Mouse (Mus musculus): ENCODE results near the gene Hist1h2bk.

Hist1h2bk gene

DNA sequence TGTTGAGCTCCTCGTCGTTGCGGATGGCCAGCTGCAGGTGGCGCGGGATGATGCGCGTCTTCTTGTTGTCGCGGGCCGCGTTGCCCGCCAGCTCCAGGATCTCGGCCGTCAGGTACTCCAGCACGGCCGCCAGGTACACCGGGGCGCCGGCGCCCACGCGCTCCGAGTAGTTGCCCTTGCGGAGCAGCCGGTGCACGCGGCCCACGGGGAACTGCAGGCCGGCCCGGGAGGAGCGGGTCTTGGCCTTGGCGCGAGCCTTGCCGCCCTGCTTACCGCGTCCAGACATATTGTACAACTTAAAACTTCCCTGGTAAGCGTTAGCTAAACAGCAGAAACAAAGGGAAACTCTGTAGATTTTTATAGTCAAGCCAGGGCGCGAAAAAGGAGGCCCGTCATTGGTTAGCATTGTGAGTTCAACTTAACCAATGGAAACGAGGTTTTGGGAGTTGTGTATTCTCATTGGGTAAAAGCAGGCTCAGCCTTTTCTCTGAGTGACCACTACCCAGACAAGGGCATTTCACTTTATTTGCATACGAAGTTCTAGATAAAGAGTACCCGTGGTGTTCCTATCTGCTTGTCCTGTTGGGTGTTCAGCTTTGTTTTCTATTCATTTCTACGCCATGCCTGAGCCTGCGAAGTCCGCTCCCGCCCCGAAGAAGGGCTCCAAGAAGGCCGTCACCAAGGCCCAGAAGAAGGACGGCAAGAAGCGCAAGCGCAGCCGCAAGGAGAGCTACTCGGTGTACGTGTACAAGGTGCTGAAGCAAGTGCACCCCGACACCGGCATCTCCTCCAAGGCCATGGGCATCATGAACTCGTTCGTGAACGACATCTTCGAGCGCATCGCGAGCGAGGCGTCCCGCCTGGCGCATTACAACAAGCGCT is at the start of gene Hist1h2bk, which contains the start of gene Hist1h2ah:
TSS of gene Hist1h2bk (plus strand) at position 604 of the 882 bp plus-strand sequence.
TSS of gene Hist1h2ah (minus strand) at position 302 of the 882 bp plus-strand sequence.
- DNase-seq (ENCODE audit: low spot score), result peak; percentile 96

DNA sequence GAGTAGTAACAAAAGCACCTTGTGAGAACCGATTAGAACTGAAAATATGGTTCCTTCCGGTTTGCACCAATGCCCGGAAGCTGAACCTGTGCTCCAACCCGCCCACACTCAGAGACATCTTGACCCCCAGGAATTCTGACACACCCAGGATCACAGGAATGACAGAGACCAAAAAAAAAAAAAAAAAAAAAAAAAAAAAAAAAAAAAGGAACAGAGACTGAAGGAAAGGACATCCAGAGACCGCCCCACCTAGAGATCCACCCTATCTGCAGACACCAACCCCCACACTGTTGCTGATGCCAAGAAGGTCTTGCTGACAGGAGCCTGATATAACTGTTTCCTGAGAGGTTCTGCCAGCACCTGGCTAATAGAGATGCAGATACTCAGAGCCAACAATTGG is 43.1 kb upstream of the Hist1h2bk start:
- no peak for DNase-seq (ENCODE audit: low spot score)

DNA sequence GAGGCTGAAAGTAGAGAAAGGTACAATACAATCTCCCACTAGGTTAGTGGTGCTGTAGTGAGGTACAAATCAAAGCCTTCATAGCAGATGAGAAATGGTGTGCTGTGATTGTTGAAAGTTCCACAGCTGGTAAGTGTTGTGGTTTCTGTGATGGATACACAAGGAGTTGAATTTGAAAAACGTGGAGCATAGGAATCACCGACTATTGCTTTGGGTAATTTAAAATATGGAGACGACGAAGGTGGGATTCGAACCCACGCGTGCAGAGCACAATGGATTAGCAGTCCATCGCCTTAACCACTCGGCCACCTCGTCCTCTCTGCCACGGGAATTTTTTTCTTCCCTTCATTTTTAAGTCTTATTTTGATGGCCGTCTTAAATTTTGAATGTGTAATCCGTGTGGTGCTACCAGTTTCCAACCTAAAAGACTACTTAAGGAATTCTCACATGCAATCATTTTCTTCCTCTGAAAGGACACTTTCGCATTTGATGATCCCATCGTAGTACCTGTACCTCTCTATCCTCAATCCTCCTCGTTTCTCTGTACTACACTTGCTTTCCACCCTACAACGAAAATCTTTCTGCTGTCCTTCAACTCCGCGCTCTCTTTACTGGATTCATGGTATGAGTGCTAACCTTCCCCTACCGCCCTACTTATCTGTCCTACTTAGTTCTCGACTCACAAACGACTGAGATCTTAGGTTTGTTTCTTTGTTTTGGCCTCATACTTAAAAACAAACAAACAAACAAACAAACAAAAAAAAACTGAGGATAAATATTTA is 41.5 kb upstream of the Hist1h2bk start:
- DNase-seq (ENCODE audit: low spot score), result peak; percentile 88

DNA sequence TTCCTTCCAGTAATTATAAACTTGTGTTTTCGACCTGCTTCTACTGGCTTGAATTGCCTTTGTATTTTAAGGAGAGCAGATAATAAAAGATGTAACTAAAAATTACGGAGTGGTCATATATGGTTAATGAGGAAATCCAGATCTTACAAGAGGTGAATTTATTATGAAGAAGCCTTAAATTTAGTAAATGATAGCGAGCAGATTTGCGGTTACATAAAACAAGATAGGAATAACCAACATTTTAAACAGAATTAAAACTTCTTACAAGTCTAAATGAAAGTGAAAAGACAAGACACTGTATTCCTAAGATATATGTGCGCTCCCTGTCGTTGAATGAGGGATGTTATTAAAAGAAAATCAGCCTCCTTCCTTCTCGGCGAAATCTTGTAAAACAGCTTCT is 40.8 kb upstream of the Hist1h2bk start:
- no peak for DNase-seq (ENCODE audit: low spot score)

DNA sequence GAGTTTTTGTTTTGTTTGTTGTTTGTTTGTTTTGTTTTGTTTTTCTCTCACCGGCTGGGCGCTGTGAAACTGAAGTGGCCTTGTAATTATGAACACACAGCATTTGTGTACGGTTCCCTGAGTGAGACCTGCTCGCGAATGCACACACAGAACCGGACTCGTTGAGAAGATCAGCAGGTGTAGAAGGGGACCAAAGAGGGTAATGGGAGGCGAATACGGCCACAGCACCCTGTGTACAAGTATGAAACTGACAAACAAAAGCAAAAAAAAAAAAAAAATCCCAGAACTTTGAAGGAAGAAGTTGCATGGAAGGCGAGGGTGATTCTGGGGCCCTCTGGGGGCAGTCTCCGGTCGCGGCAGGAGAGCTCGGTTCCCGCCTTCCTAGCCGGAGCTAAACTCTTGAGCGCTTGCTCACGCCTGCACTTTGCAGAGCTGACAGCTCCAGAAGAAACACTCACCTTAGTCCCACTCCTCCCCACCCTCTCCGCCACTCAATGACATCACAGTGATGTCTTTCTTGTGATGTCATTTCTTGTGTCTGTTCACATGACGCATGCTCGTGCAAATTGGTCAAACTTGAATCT is 40.2 kb upstream of the Hist1h2bk start:
- peak; percentile 77 for DNase-seq (ENCODE audit: low spot score)

DNA sequence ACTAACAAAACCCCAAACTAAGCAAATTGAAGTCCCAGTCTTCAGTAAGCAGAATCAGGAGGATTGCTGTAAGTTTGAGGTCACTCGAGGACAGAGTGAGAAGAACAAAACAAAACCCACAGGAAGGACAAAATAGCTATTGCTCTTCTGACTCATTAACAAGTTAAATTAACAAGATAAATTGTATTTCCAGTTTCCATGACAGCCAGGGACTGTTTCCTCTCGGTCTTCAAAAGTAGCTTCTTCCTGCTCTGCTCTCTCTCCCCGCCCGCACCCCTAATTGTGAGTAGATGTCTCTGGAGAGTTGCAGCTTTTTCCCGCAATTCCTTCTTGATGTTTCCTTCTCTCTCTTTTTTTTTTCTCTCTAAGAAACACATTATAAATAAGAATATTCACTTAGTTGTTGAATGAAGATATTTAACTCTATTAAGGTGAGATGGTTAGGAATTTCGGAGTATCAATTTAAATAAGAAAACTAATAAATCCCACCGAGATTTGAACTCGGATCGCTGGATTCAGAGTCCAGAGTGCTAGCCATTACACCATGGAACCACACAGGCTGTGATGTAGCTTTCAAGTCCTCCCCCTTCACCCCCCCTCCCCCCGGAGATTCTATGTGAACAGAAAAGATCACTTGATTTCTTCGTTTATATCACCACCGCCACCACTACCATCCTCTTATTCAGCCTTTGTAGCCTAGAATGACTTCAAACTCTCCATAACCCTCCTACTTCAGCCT is 39.4 kb upstream of the Hist1h2bk start:
- DNase-seq (ENCODE audit: low spot score), result peak; percentile 79

DNA sequence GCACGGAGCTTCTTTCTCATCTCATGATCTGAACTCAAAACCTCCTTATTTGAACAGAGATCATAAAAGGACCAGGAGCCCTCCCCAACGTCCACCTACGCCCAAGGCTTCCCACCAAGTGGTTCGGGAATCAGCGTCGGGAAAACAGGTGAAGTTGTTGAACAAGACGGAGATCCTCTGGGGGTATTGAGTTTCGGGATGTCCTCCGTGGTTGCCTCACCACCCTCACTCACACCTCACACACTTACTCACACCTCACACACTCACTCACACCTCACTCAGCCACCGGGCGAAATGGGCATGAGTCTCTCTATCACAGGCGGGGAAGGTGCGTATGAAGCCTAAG is 38.9 kb upstream of the Hist1h2bk start:
- DNase-seq (ENCODE audit: low spot score), result no peak

DNA sequence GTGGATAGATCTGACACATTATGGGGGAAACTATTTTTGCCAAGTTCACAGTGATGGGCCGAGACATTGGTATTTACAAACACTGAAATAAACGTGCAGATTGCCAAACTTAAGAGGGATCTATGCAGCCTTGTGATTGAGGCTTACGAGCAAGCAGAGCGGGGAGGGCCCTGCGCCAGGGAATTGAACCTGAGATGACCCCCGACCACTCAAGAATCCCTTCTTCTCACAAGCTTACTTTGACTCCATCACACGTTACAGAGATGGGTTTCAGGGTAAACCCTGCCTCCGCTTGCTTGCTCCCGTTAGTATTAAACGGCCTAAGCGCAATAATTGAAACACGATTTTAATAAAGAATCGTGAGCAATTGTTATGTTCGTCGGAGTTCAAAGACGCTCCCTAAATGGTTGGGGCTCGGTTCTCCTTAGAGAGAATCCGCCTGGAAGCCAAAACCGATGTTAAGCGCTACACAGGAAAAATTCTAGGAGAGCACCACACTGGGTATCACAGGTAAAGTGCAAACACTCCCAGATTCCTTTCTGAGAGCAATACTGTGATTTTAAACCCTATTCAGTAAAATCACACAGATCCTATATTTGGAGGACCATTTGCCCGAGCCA is 38.4 kb upstream of the Hist1h2bk start:
- DNase-seq (ENCODE audit: low spot score), result no peak

DNA sequence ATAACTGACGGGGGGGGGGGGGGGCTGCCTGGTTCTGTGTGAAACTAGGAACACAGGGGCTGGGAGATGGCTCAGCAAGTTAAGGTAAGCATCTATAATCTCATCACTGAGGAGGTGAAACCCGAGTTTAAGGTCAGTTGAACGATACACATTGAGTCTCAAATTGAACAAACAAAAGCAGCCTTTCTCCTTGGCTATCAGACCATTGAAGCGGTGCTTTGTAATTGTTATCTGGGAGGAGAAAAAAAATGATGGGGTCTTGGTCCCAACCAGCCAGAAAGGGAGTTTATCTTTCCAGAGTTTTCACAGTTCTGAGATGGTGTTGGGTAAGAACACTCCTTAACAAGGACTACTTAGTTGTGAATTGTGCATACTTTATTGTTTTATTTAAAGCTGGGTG is 37.8 kb upstream of the Hist1h2bk start:
- no peak for DNase-seq (ENCODE audit: low spot score)

DNA sequence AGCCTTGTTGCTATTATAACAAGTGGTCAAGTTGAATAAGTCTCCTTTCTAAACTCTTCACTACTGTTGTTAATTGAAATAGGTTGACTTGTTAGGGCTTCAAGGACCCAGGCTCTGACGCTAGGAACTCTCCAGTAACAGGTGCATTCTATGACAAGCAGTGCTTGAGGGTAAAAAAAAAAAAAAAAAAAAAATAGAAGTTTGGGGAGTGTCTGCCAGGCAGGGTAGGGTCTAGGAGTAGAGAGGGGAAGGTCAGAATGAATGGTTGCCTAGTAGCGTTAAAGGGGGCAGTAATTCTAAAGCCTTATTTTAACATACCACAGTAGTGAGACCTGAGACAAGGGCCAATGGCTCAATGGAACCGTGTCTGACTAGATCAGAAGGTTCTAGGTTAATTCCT is 37.3 kb upstream of the Hist1h2bk start:
- DNase-seq (ENCODE audit: low spot score), result no peak

DNA sequence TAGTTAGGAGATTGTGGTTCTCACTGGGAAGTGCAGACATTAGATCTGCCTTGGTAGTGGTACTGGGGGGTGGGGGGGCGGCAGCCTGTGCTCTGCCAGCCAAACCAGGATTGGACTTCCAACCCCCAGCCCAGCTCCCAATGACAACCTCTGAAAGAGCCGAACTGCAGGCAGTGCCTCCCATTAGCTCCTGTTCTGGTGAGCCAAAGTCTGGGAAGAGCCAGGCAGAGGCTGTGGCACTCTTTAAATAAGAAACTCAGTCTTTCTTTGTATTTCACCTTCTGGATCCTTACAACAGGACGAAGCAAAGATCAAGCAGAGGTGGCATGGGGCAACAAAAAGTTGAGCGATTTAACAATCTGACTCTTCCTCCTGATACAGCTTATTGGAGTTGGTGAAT is 36.5 kb upstream of the Hist1h2bk start:
- no peak for DNase-seq (ENCODE audit: low spot score)

DNA sequence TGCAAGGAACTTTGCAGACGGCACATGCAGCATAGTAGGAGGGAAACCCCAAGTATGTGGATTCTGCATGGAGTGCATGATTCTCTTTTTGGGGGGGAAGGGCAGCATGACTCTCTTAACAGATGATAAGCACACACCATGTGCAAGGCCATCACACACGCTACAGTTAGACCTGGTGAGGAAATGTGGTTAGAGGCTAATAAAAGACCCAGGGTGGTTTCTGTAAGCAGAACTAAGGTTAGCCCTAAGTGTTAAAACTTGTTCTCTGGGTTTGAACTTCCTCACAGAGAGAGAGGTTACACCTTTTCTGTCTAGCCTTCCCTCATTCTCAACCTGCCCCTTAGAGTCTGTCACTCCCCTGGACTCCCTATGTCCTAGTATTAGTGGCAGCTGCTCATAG is 34.3 kb upstream of the Hist1h2bk start:
- DNase-seq (ENCODE audit: low spot score), result no peak

DNA sequence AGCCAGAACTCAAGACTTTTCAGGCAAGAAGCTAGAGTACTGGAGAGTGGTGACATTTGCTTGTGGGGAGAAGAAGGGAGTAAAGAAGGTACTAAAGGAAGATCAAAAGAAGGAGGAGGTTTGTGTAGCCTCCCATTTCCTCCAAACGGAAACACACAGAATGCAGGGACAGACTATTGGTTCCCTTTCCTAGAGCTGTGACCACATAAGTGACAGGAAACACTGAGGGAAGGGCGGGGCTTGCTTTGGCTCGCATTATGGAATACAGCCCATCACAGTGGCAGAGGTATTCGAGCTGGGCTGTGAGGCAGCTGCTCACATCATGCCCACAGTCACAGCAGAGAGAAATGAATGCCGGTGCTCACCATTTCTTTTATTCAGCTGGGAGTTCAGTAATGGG is 33.8 kb upstream of the Hist1h2bk start:
- DNase-seq (ENCODE audit: low spot score), result no peak

DNA sequence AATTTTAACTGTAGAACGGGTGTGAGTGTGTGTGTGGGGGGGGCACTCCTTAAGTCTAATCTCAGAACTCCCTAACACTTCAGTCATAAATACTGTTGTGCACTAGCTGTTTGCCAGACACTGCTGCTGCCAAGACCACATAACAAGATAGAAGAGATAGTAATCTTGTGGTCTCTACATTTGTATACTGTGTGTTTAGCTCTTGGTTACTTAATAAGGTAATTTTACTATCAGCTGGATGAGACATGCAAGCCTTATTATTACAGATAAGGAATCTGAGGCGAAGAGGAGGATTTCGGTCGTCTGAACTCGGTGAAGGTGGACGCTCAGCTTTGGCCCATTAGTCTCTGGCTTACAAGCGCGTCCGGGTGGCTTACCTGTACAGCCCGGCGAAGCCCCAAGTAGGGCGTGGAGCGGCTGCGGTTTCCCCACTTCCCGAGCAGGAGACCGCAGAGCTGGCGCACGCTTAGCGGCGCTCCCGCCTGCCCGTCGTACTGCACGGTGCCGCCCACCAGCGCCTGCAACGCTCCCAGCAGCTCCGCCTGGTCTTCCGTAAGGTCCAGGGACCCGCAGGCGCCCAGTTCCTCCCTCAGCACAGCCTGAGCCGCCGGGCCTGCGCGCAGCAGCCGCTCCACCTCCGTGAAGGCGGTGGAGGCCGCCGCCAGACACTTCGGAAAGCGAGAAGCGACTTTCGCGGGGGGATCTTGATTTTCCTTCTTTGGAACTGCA is 29.9 kb upstream of the Hist1h2bk start:
- DNase-seq (ENCODE audit: low spot score), result peak; percentile 88

DNA sequence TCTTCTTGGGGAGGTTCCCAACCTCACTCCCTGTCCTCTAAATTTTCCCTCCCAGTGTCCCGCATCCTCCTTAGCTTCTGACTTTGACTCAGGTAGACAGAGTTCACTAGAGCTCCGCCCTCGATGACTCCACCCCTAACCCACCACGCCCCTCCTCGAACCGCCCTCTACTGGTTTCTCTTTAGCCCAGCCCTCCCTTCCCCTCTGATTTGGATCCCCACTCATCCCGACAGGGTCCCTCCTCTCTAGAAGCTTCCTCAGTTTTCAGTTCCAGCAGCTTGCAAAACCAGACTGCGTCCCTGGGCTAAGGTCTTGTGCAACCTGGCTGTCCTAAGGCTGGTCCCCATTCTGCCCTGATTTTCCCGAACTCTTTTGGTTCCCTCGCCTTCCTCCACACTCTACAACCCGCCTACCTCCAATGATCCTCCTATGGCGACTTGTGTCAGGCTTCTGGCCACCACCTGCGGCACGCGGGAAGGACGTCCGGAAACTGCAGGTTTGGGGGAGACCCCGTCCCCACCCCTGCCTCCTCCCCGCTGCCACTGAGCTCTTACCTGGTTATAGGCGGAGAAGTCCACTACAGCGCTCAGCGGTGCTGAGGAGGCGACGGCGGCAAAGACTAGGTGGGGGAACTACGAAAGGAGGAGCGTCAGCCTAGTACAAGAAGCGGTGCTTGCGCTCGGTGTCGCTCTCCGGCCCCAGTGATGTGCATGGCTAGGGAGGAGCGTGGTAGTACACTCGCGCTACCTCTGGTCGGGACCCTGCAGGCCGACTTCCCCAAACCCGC is 29.1 kb upstream of the Hist1h2bk start:
- DNase-seq (ENCODE audit: low spot score), result peak; percentile 93

DNA sequence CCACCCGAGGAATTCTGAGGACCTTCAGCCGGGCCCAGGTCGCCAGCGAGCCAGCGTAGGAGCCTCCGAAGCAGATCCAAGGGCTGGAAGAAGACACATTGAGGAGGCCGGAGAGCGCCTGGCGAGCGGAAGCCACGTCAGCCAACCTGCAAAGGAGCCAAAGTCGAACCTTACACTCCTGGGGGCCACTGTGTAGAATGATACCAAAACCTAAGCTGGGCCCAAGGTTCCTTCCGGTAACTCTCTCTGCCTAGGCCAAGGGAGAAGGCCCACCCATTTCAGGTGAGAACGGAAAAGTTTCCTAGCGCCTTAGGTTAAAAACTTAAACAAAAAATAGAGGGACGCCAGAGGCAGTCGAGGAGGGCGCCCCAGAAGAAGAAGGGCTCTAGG is 28.6 kb upstream of the Hist1h2bk start:
- no peak for DNase-seq (ENCODE audit: low spot score)

DNA sequence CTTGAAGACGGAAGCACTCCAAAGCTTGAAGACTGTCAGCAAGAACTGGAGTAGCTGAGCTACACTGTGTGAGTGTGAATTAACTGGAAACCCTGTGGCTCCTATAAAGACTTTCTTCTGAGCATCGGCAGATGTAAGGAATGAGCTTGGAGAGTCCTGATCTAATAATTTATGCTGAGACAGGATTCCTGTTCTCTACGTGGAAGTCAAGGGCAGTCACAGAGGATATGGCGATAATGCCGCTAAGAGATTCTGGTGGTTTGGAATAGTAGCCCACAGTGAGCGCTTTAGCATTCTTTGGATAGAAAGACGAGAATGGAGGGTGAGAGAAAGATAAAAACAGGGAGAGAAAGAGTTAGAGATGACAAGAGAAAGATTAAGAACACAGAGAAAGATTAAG is 27.8 kb upstream of the Hist1h2bk start:
- no peak for DNase-seq (ENCODE audit: low spot score)

DNA sequence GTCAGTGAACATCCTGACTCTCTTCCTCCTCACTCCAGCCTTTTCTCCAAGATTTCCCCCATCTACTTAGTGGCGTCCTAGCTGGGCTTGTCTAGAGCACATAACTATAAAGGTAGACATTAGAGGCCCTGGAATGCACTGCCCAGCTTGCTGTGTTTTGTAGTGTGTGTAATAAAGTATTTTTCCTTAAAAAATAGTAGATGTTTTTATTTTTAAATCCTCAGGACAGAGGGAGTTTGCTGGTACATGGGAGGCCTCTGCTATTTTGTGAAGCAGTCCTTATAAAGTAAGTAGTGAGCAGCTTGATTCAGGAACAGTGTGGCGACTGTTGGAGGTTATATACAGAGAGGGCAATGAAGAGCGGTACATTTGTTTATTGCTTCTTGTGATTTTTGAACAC is 27.0 kb upstream of the Hist1h2bk start:
- no peak for DNase-seq (ENCODE audit: low spot score)

DNA sequence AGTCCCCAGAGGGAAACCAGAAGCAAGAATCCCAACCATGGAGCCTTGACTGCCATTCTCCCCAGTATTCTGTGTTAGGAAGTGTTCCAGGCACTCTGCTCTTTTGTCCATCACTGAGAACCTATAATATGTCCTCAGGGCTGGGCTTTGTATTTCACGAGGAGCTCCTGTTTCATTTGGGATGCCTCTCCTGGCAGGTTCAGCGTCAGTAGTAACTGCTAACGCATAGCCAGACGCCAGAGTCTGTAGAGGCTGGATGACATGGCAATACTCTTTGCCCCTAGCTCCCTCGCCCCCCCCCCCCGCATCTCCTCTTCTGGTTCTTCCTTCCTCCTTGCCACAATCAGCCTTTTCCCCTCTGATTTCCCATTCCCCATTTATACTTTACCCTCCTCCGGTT is 26.0 kb upstream of the Hist1h2bk start, which contains the start of gene Prss16:
TSS of gene Prss16 (minus strand) at position 101 of the 400 bp plus-strand sequence.
- no peak for DNase-seq (ENCODE audit: low spot score)

DNA sequence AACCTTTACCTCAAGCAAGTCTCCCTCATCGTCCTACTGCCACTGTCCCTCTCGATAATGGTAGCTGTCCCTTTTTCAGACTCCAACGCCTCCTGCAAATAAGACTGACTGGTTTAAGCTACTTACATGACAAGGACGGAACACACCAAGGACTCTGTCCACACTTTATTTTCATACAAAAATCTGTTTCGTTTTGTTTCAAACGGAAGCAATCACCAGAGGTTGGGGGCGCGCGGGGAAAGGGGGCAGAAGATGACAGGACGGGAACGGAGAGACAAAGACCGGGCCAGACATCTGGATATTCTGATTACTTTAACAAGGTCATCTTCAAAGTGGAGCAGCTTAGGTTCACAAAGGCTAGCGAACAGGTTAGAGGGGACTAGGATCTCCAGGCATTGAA is 22.0 kb upstream of the Hist1h2bk start:
- no peak for DNase-seq (ENCODE audit: low spot score)

All from yolk sac, embryonic 10.5 days (tissue).